Mouse (Mus musculus): ENCODE measurements around the gene Gmpr.

The Gmpr gene

DNA sequence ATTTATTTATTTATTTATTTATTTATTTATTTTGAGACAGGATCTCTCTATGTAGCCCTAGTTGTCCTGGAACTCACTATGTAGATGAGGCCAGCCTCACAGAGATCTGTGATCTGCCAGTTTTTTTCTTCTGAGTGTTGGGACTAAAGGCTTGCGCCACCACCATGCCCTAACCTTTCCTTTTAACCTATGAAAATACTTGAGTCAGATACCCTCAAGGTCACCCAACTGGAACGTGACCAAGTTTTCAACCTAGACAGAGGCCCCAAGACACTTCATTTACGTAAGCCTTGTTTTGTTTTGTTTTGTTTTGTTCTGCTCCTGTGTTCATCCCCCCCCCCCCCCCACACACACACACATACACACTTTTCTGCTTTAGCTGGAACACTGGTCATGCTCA, 1.7 kb upstream of the Gmpr start:
- WGBS: 93% methylated on average over 3 of the region's 3 CpGs

- WGBS: 7% methylated on average over 8 of the region's 8 CpGs
These were observed 1.3 kb downstream of the Gmpr start for GRCm38 (mm10) chr13:45508495-45508894.

DNA sequence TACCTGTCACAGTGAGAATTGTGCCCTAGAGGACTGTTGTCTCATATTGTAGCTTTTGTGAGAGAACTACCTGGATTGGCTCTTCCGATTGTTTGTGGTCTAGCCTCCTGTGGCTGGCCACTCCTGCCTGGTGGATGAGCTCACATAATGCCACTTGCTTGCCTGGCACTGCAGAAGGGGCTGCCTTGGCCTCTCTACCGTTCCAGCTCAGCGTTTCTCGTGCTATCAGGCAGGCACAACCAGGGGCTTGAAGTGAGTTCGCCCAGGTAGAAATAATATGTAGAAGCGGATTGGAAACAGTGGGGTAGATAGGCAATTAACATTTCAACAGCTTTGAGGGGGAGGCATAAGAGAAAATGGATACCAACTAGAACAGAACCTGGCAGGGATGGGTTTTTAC, 2.1 kb downstream of the Gmpr start:
- 66% methylated on average over 6 of the region's 6 CpGs for WGBS

- WGBS: 84% methylated on average over 6 of the region's 6 CpGs
These were observed 4.6 kb downstream of the Gmpr start for GRCm38 (mm10) chr13:45511706-45512435.

DNA sequence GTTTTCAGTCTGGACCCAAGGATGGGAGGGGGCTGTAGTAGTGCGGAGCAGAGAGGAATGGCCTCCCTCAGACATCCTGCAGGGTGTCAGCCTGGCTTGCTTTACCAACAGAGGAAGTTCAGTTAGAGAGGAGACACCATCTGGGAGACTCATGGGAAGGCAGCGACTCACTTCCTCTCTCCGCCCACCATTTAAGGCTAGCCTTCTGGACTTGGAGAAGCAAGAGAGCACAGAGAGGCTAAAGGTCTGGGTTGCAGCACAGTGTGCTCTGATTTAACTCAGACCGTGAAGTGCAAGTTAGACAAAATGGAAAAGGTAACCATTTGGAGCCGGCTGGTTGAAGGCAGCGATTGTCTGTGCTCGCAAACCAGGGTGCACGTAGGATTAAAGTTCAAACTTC, 5.3 kb downstream of the Gmpr start:
- WGBS: 76% methylated on average over 8 of the region's 8 CpGs

- 85% methylated on average over 12 of the region's 12 CpGs for WGBS
These were observed 6.1 kb downstream of the Gmpr start for GRCm38 (mm10) chr13:45513009-45513984.

DNA sequence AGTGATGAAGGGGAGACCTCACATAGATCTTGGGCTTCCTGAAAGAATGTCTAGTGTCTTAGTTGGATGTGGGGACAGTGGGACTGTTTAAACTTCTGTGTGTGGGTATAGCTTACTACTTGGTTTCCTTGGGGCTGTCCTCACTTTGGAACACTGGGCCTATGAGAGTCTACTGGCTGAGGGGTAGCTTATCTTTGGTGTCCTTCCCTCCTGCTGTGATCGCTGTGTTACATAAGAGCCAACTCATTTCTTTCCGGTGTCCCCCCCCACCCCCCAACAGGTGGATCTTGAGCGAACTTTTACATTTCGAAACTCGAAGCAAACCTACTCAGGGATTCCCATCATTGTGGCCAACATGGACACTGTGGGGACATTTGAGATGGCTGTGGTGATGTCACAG, 6.9 kb downstream of the Gmpr start:
- 94% methylated on average over 5 of the region's 5 CpGs for WGBS

DNA sequence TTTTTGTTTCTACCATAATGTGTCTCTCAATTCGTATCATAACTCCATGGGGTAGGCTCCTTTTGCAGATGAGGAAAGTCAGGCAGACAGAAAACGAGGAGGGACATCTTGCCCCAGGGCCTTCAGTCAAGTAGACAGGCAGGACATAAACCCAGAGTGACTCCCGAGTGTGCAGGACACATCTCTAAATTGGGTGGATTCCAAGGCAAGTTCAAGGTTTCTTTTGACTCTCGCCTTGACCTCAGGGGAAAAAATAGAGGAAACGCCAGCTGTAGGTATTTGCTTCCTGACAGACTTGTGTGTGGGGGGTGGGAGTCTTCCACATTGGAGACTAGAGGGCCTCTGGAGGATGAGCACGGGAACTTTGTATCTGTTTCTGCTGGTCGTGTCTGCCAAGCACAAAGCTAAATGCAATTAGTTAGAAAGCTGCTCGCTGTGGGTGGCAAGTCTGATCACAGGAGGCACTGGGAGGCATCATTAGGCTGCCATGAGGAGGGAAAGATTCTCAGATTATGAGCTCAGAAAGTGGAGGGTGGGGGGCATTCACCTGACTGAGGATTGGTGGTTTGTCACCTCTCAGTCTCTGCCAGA, 7.7 kb downstream of the Gmpr start:
- 65% methylated on average over 8 of the region's 8 CpGs for WGBS

GRCm38 (mm10) chr13:45516501-45517393, 9.5 kb downstream of the Gmpr start:
- WGBS: 36% methylated on average over 24 of the region's 24 CpGs

GRCm38 (mm10) chr13:45524305-45524704, 17.1 kb downstream of the Gmpr start:
- WGBS: 57% methylated on average over 3 of the region's 3 CpGs

DNA sequence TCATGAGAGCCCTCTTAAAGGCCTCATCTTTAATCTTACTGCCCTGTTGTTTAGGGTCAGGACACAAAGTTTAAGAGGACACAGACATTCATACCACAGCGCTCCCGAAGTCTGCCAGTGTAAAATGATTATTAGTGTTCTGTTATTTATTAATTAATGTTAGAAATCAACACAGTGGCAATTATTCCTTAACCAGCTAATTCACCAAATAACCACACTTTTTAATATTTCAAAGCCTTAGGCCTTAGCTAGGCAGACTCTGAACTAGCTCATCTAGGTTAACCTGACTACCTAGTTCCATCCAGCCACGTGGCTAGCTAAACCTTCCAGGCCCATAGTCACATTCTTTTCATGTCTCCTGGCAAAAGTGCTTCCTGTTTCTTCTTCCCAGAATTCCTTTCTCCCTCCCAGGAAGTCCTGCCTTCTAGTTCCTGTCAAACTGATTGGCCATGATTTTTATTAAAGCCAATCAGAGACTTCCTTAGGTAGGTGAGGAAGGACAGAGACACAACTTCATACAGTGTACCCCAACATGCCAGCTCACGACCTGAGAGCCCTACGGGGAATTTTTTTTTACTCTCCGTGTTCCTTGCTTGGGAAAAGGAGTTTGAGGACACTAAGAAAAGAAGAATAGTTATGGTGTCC, 17.7 kb downstream of the Gmpr start:
- 93% methylated on average over 6 of the region's 6 CpGs for WGBS

DNA sequence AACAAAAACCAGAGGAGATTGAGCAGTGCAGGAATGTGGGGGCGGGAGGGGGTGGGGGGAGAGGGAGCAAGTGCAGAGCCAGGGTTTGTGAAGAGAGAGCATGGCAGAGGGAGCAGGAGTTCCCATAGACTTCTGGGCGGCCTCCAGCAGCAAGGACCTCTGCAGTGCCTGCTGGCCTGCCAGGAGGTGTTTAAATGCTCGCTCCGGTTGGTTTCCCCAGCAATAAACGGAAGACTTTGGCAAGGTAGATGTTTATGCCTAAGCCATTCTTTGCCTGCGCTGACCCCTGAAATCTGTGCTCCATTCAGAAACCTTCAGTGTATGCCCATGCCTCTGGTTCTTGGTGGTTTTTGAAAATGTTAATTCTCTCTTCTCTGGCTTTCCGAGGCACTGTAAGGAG, 19.0 kb downstream of the Gmpr start:
- WGBS: 57% methylated on average over 7 of the region's 7 CpGs

GRCm38 (mm10) chr13:45527232-45527964, 20.2 kb downstream of the Gmpr start:
- WGBS: 92% methylated on average over 11 of the region's 11 CpGs

- 45% methylated on average over 4 of the region's 4 CpGs for WGBS
These were observed 21.5 kb downstream of the Gmpr start for GRCm38 (mm10) chr13:45528787-45529186.

DNA sequence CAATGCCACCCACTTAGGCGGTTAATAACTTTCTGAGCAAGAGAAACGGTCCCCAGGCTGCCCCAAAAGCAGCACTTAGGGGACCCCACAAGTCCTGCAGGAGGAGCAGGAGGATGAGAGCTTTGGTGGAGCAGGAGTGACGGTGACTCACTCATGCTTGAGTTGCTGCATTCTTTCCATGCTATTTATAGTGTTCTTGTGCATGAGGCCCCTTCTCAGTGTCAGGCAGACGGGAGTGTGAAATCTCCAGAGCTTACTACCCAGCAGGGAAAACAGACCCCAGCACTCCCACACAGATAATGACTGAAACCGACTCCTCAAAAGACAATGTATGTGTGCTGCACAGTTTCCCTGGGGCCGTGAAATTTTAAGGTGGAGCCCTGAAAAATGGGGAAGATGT, 23.5 kb downstream of the Gmpr start:
- WGBS: 41% methylated on average over 6 of the region's 6 CpGs

GRCm38 (mm10) chr13:45535731-45536453, 28.6 kb downstream of the Gmpr start:
- 93% methylated on average over 9 of the region's 9 CpGs for WGBS

DNA sequence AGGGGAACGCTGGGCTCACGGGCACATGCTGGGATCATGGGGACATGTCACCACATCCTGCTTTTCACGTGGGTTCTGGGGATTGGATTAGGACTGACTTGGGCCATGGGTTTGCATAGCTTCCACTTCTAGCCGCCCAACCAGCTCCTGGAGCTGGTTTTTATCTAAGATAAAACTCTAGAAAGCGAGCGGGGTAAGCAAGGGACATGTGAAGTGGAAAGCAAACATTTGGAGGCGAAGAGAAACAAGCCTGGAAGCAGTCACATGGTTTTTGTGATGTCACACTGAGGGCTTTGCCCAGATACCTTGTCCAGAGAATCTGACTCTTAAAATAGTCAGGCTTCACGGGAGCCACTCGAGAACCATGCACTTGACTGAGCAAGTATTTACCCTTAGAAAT, 29.9 kb downstream of the Gmpr start:
- WGBS: 74% methylated on average over 9 of the region's 9 CpGs

GRCm38 (mm10) chr13:45538091-45538490, 30.8 kb downstream of the Gmpr start:
- 48% methylated on average over 9 of the region's 9 CpGs for WGBS

DNA sequence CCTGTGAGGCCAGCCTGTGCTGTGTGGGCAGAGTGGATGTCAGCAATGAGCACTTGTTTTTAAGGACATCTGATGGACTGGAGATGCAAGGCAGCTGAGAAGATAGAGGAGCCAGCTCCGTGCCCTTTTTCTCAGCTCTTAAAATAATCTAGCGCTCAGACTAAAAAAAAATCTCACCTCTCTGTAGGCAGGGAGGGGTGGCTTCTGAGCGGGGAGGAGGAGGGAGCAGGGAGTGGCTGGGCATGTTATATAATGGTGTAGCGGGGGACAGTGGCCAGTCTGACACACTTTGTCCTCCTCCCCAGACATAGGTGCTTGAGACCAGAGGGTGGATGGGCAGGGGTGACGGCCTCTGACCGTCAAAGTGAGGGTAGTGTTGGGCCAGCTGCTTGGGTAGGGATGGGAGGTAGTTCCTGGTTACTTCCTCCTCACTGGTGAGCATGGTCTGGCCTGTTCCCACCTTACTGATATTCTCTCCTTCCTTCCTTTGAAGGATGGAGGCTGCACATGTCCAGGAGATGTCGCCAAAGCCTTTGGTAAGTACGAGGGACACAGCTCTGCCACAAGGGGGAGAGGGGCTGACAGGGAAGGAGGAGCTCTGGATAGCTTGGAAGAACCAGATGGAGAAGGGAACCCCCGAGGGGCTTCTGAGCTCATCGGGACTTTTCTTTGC, 31.4 kb downstream of the Gmpr start:
- WGBS: 26% methylated on average over 10 of the region's 10 CpGs

Data from cerebral cortex, adult 2 months (tissue).